Mouse (Mus musculus) urinary bladder, postnatal 36 days (tissue): ENCODE results near the gene Fam129b.

ENCODE experiments used
- DNase-seq, 2 experiments: peaks; one replicate each; pipeline ENCODE4 v3.0.0; 2022; ENCODE audit warnings: low spot score in 2 of 2, mixed read lengths in 1 of 2

Fam129b gene

GRCm38 (mm10) chr2:32891278-32891677 lies 15.4 kb downstream of the Fam129b start:
- no peak for DNase-seq

- no peak for DNase-seq
Observed at GRCm38 (mm10) chr2:32892490-32892889, 16.6 kb downstream of the Fam129b start.

- no peak for DNase-seq
Observed at GRCm38 (mm10) chr2:32894097-32894496, 18.2 kb downstream of the Fam129b start.

GRCm38 (mm10) chr2:32895606-32896106 lies 19.7 kb downstream of the Fam129b start:
- DNase-seq = no peak

GRCm38 (mm10) chr2:32896507-32897147 lies 20.7 kb downstream of the Fam129b start:
- DNase-seq = no peak

GRCm38 (mm10) chr2:32898983-32899382 lies 23.1 kb downstream of the Fam129b start:
- peak; percentile 81 to 83 for DNase-seq

- no peak for DNase-seq
Observed at GRCm38 (mm10) chr2:32902126-32902525, 26.2 kb downstream of the Fam129b start.

GRCm38 (mm10) chr2:32903470-32903869 lies 27.6 kb downstream of the Fam129b start:
- DNase-seq = no peak

GRCm38 (mm10) chr2:32904637-32905036 lies 28.7 kb downstream of the Fam129b start:
- DNase-seq = no peak

GRCm38 (mm10) chr2:32905297-32905696 lies 29.4 kb downstream of the Fam129b start:
- DNase-seq = no peak

- no peak for DNase-seq
Observed at GRCm38 (mm10) chr2:32907442-32907841, 31.5 kb downstream of the Fam129b start.

- no peak for DNase-seq
Observed at GRCm38 (mm10) chr2:32908272-32908671, 32.4 kb downstream of the Fam129b start.

- no peak for DNase-seq
Observed at GRCm38 (mm10) chr2:32908796-32909195, 32.9 kb downstream of the Fam129b start.

GRCm38 (mm10) chr2:32911639-32912182 lies 35.8 kb downstream of the Fam129b start:
- no peak for DNase-seq

- peak; percentile 73 to 80 for DNase-seq
Observed at GRCm38 (mm10) chr2:32912210-32912804, 36.4 kb downstream of the Fam129b start.

GRCm38 (mm10) chr2:32914362-32914761 lies 38.4 kb downstream of the Fam129b start:
- DNase-seq = no peak

- peak in 1 of 2 experiments; percentile 67 for DNase-seq
Observed at GRCm38 (mm10) chr2:32914896-32915295, 39.0 kb downstream of the Fam129b start.

GRCm38 (mm10) chr2:32917526-32917925 lies 41.6 kb downstream of the Fam129b start:
- peak in 1 of 2 experiments; percentile 59 for DNase-seq

- no peak for DNase-seq
Observed at GRCm38 (mm10) chr2:32918391-32918790, 42.5 kb downstream of the Fam129b start.

- no peak for DNase-seq
Observed at GRCm38 (mm10) chr2:32921235-32921634, 45.3 kb downstream of the Fam129b start.

- no peak for DNase-seq
Observed at GRCm38 (mm10) chr2:32921801-32922380, 46.0 kb downstream of the Fam129b start.

GRCm38 (mm10) chr2:32922564-32922963 lies 46.6 kb downstream of the Fam129b start:
- no peak for DNase-seq
